Mouse (Mus musculus) cortical plate, adult 2 months (tissue): ENCODE data around the gene Nfil3. TPM values are rescaled to one million over a fixed set of nuclear protein-coding genes. Genes with fewer than 3 reads are reported as not detected.

Experiments
- H3K27ac ChIP-seq: fragments of 200-500 bp; 2 replicates; pipeline ENCODE4 v1.5.1; 2012; ENCODE audit warnings: low read length, control low read depth, inconsistent platforms; ENCODE audit not compliant: insufficient read depth
- H3K4me1 ChIP-seq: fragments of 200-500 bp; 2 replicates; pipeline ENCODE4 v1.6.1; 2011; ENCODE audit warnings: low read length; ENCODE audit not compliant: control insufficient read depth, insufficient read depth
- H3K4me3 ChIP-seq: fragments of 200-500 bp; 2 replicates; pipeline ENCODE4 v1.5.1; 2011; ENCODE audit warnings: mild to moderate bottlenecking, low read length, control low read depth; ENCODE audit not compliant: insufficient read depth
- CTCF ChIP-seq: fragments of 200-500 bp; IDR thresholded peaks from 2 replicates; pipeline ENCODE4 v1.5.1; 2011; ENCODE audit warnings: mild to moderate bottlenecking, control low read depth, low read length; ENCODE audit not compliant: insufficient read depth; ENCODE audit errors: extremely low read depth
- POLR2A ChIP-seq: fragments of 200-500 bp; IDR thresholded peaks from 2 replicates; pipeline ENCODE4 v1.6.1; 2011; ENCODE audit warnings: mild to moderate bottlenecking, low read length, control low read depth; ENCODE audit not compliant: insufficient read depth; ENCODE audit errors: extremely low read depth
- polyA plus RNA-seq: library from polyadenylated mRNA; depleted of rRNA; stranded (reverse); fragments of >200 nt; gene quantifications from 2 replicates; pipeline ENCODE4 v1.2.3, GENCODE M21; 2012

Gene Nfil3
- polyA plus RNA-seq, 1 experiment = 5.2 TPM

DNA sequence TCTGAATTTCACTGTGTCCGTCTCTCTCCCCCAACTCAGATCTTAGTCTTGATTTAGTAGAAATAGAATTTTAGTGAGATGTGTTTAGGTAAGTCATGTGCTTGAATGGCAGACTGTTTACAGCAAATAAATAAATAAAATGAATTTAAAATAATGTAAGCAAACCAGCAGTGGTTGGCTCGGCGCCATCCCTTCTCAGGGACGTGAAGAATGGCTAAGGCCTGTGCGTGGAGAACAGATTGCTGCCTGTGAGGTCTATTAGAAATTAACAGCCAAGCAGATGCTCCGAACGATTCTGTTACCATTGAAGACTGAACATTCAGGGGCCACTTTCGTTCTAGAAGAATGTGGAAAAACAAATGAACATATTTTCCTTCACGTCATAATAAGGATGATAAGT, 35.1 kb downstream of the Nfil3 start:
- H3K4me1 ChIP-seq = no peaks in the 10 kb centered on the region
- no peak for TF ChIP-seq POLR2A
- no peak for TF ChIP-seq CTCF
- no peak overlapping the region for H3K4me3 ChIP-seq
- H3K27ac ChIP-seq = no peak overlapping the region

DNA sequence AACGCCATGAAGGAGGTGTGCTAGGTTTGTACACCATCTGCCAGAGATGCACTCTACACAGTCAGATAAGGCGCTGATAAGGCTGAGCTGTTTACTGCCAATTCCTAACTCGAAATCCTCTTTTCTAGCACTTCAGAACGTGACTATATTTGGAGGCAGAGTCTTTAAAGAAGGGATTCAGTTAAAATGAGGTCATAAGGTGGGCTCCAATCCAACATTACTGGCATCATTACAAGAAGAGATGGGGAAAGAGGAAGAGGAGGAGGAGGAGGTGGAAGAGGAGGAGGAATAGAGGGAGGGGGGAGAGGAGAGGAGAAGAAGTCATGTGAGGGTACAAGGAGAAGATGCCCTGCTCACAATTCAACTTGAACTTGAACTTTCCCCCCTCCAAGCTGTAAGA, 36.8 kb downstream of the Nfil3 start:
- H3K4me1 ChIP-seq = no peaks in the 10 kb centered on the region
- TF ChIP-seq CTCF (no peak), POLR2A (no peak)
- H3K27ac ChIP-seq = no peak overlapping the region
- H3K4me3 ChIP-seq = no peak overlapping the region

DNA sequence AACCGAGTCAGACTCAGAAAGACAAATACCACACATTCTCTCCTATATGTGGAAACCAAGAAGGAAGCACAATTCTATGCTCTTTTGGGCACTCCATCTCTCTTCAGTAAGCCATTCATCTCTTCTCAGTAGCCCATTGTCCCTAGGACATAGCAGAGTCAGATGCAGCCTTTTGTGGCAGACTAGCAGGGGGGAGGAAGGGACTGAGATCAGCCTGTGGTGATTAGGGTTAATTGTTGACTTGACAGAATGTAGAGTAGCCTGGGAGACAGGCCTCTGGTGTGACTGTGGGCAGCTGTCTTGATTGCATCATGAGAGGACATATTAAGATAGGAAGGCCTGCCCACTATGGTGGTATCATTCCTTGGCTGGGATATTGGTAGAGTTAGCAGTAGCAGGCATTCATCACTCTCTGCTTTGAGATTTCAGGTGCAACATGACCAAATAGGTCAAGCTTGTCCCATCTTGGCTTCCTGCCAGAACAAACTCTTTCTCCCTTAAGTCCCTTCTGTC, 37.9 kb downstream of the Nfil3 start:
- H3K27ac ChIP-seq = no peak overlapping the region

DNA sequence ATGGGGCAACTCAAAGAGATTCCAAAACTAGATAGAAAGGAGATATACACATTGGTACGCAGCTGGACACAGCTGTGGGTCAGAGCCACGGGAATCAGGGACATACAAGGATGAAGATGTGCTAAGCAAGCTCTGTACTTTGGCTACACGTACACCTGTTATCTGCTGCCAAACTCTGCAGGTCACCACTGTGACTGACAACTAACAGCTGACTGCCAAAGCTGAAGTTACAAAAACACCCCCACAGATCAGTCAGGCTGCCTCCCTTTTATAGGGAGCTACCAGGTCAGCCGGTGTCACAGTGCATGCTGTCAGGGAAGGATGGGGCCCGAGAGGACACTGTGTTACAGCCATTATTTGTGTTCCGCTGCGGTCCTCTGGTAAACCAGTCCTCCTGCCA, 39.9 kb downstream of the Nfil3 start:
- Histone ChIP-seq H3K4me1 (no peaks in the 10 kb centered on the region), H3K27ac (no peak overlapping the region), H3K4me3 (no peak overlapping the region)
- no peak for TF ChIP-seq CTCF
- no peak for TF ChIP-seq POLR2A

More for the DNA sequence above, 37.9 kb downstream of the Nfil3 start:
- no peaks in the 10 kb centered on the region for H3K4me1 ChIP-seq
- TF ChIP-seq CTCF = no peak
- H3K4me3 ChIP-seq = no peak overlapping the region

DNA sequence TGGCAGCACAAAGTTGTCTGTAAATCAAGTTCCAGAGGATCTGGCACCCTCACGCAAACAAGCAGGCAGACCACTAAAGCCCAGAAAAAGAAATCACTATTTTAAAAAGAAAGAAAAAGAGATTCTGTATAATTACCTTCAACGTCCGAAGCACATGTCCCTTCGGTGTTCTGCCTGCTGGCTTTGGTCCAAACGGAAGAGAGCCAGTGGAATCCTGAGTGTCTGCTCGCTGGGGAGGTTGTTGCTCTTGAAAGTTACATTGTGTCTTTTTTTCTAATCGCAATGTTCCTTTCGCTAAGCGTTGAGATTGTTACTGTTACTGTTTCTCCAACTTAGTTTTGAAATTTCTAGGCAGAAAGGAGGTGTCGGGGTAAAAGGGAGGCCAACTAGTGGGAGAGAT, 50.3 kb downstream of the Nfil3 start:
- TF ChIP-seq CTCF (no peak), POLR2A (no peak)
- H3K4me3 ChIP-seq = no peak overlapping the region
- H3K27ac ChIP-seq = no peak overlapping the region
- H3K4me1 ChIP-seq = 0 out of 2 replicates have a peak, but pooled peaks cover 5% of the 10 kb centered on the region

DNA sequence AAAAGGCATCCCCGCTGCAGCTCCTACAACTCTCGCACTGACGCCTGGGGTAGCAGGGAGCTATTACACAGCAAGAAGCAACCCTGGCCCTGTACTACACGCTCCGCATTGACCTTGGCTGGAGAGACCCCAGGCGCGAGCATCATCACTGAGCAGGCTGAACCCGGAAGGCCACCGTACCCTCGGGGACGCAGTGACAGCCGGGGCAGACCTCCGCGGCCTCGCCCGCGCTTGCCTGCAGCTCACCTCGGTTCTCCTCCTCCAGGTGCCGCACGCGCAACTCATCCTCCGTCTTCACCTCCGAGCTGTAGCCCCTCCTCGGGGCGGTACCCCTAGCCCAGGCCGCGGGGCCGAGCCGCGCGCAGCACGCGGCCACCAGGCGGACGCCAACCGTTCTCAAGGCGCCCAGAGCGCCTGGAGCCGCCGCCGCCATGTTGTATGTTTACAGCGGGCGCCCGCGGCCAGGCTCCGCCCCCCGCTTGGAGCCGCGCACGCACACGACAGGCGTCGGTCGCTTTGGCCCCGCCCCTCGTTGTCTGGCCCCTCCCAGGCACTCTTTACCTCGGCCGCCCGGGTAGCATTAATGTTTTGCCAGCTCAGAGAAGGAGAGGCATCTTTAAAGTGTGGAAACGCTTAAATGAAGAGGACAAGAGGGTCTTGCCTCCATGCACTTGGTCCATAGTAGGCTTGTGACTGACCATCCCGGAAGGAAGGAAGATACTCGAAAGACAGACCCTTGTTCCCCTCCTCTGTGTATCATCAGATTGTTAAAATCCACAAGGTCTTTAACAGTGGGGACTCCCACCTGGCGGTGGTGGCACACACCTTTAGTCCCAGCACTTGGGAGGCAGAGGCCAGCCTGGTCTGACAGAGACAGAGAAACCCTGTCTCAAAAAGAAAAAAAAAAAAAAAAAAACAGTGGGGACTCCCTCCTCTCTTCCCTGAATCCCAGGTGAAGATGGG, 51.4 kb downstream of the Nfil3 start, which contains the start of gene Auh:
TSS of gene Auh (minus strand) at position 473 of the 963 bp plus-strand sequence.
- Histone ChIP-seq H3K4me3 (peak within 1 kb of the TSS; percentile 75), H3K27ac (peak within 1 kb of the TSS; percentile 79), H3K4me1 (0 out of 2 replicates have a peak, but pooled peaks cover 5% of the 10 kb centered on the region)
- TF ChIP-seq CTCF (no peak), POLR2A (0 out of 2 replicates have a peak, but pooled peaks have one; percentile 46)

DNA sequence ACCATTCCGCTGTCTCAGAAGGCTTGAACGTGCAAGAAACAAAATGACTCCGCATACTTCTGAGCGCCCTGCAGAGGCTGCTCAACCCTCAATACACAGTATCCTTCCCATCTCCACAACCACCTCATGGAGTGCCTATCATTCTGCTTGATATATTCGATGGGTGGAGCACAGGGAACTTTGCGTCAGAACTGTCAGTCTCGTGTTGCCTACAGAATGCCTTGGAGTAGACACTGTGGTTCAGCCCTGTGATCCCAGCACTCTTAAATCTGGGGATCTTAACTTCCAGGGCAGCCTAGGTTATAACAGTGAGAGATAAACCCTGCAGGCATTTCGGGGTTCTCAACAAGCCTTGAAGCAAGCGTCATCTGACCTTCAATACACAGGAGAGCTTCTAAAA, 52.5 kb downstream of the Nfil3 start:
- Histone ChIP-seq H3K4me3 (peak overlapping the region; percentile 75), H3K27ac (no peak overlapping the region), H3K4me1 (0 out of 2 replicates have a peak, but pooled peaks cover 5% of the 10 kb centered on the region)
- TF ChIP-seq POLR2A (0 out of 2 replicates have a peak, but pooled peaks have one; percentile 26), CTCF (no peak)

DNA sequence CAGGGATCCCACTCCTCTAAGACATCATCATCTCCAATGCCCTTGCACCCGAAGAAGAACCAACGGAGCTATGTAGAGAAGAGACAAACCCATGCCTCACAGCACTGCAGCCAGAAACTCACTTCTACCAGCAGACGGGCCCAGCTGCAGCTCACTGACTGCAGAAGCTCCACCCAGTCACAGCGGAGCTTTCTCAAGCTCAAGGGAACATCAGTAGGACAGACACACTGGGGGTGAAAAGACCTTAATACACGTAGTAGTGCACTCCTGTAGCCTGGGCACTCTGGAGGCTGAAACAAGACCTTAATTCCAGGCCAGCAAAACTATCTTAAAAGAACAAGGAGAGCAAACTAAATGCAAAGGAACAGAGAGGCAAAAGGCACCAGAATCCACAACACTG, 56.4 kb downstream of the Nfil3 start:
- TF ChIP-seq CTCF (no peak), POLR2A (no peak)
- no peak overlapping the region for H3K27ac ChIP-seq
- H3K4me1 ChIP-seq = 0 out of 2 replicates have a peak, but pooled peaks cover 3% of the 10 kb centered on the region
- H3K4me3 ChIP-seq = no peak overlapping the region

DNA sequence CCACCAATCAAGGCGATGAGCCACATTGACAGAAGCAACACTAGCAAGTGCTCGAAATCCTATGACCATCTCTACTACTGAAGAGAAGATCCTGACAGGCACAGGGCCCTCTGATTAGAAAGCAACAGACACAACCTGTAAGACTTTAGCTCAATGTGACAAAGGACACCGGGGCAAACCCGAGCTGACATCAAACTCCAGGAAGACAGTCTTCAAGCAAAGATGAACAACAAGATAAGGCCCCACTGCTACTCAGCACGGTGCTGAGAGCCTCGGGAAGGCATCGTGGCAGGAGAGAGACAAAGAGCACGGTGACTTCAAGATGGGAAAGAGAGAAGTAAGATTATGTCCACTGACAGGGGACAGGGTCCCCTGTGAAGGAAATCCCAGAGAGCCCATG, 58.9 kb downstream of the Nfil3 start:
- Histone ChIP-seq H3K4me3 (no peak overlapping the region), H3K27ac (no peak overlapping the region), H3K4me1 (peaks cover under 1% of the 10 kb centered on the region; the same call in 1 of the 2 replicates)
- no peak for TF ChIP-seq POLR2A
- TF ChIP-seq CTCF = no peak
